Mouse (Mus musculus) intestine, embryonic 16.5 days (tissue): Measurements from ENCODE around the gene Fbxo4. TPM values are rescaled to one million over a fixed set of nuclear protein-coding genes. Genes with fewer than 3 reads are reported as not detected.

Experiments
- ATAC-seq: fragments of 200-750 bp; cut with Nextera tagmentation; 2 replicates; pipeline ENCODE4 v1.8.0; 2017; ENCODE audit warnings: moderate TSS enrichment, moderate library complexity
- H3K27ac ChIP-seq: fragments of 300-500 bp; sonication (generic); 2 replicates; pipeline ENCODE4 v1.5.1; 2014; ENCODE audit warnings: mild to moderate bottlenecking, low read length
- H3K27me3 ChIP-seq: fragments of 300-500 bp; sonication (generic); replicated peaks from 2 replicates; pipeline ENCODE4 v1.6.1; 2014; ENCODE audit warnings: low read length, control low read depth, mixed read lengths; ENCODE audit not compliant: control insufficient read depth, insufficient read depth
- H3K36me3 ChIP-seq: fragments of 300-500 bp; sonication (generic); 2 replicates; pipeline ENCODE4 v1.6.1; 2014; ENCODE audit warnings: low read length, control low read depth; ENCODE audit not compliant: control insufficient read depth, insufficient read depth
- H3K4me1 ChIP-seq: fragments of 300-500 bp; sonication (generic); 2 replicates; pipeline ENCODE4 v1.6.1; 2014; ENCODE audit warnings: low read length, control low read depth, mixed read lengths; ENCODE audit not compliant: control insufficient read depth, insufficient read depth
- H3K4me2 ChIP-seq: fragments of 300-500 bp; sonication (generic); 2 replicates; pipeline ENCODE4 v1.6.1; 2014; ENCODE audit warnings: low read depth, low read length, control low read depth
- H3K4me3 ChIP-seq: fragments of 300-500 bp; sonication (generic); 2 replicates; pipeline ENCODE4 v1.5.1; 2014; ENCODE audit warnings: mild to moderate bottlenecking, low read length
- H3K9ac ChIP-seq: fragments of 300-500 bp; sonication (generic); 2 replicates; pipeline ENCODE4 v1.6.1; 2014; ENCODE audit warnings: low read depth, low read length
- H3K9me3 ChIP-seq: fragments of 300-500 bp; sonication (generic); 2 replicates; pipeline ENCODE4 v1.6.1; 2016; ENCODE audit warnings: low read length, control low read depth; ENCODE audit not compliant: control insufficient read depth
- WGBS: fragments of 180-500 bp; shearing (Covaris S2); extraction: QIAGEN DNeasy Blood & Tissue Kit; methylation state at CpG from one replicate; pipeline ENCODE4 v1.1.7; 2014; 5-methylcytosine and 5-hydroxymethylcytosine counted together
- polyA plus RNA-seq: library from polyadenylated mRNA; unstranded; fragments of >200 nt; fragmentation: Nextera tagmentation; extraction: Ambion mirVana; gene quantifications from 2 replicates; pipeline ENCODE4 v1.2.1, GENCODE M21; 2015

The Fbxo4 gene
- polyA plus RNA-seq, 1 experiment from 2014 or later, result 9.7 TPM

DNA sequence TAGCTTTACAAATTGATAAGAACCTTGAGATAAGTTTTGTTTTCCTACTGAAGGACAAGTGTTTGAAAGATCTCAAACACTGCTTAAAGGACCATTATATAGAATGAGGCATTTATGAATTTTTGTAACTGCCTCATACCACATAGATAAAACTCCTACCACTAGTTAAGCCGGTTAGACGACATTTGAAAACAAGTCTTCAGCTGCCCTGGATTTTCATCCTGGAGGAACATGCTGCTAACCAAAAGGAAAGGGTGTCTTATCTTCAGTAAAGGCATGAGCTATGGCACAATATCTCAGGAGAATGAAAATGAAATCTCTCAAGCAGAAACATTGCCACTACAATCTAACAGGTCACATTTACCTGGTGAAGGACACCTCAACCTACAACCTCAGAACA is 44.4 kb upstream of the Fbxo4 start:
- H3K27me3 ChIP-seq, result no peaks in the 10 kb centered on the region
- ATAC-seq, result no peak
- 72% methylated on average over 2 of the region's 2 CpGs for WGBS

DNA sequence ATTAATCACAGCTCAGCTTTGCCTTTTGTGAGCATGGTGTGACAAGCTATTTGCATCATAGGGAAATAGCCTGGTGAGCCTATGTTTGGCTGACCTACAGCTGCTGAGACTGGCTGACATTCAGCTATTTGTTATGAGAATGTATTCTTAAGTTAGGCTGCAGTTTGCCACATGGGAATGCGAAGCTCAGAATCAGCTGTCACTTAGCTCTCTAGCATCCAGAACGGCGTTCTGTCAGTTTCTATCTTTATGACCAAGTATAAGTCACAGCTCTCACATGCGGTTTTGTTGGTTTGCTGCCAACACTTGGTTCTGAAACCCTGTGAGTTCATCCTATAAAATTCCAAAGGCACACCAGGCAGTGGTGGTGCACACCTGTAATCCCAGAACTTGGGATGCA is 41.3 kb upstream of the Fbxo4 start:
- H3K9me3 ChIP-seq, result no peaks in the 10 kb centered on the region; the same call in 1 of the 2 replicates
- no peaks in the 10 kb centered on the region for H3K36me3 ChIP-seq
- H3K27ac ChIP-seq, result no peak overlapping the region
- no peak for ATAC-seq
- H3K9ac ChIP-seq, result no peak overlapping the region
- no peak overlapping the region for H3K4me2 ChIP-seq
- H3K4me3 ChIP-seq, result no peak overlapping the region
- H3K4me1 ChIP-seq, result peaks cover 2% of the 10 kb centered on the region
- no peaks in the 10 kb centered on the region for H3K27me3 ChIP-seq
- 56% methylated on average over 4 of the region's 4 CpGs for WGBS

More for the DNA sequence above, 44.4 kb upstream of the Fbxo4 start:
- Histone ChIP-seq H3K4me2 (no peak overlapping the region), H3K9me3 (no peaks in the 10 kb centered on the region), H3K4me3 (no peak overlapping the region), H3K4me1 (peaks cover 12% of the 10 kb centered on the region), H3K9ac (no peak overlapping the region), H3K27ac (no peak overlapping the region), H3K36me3 (no peaks in the 10 kb centered on the region)

DNA sequence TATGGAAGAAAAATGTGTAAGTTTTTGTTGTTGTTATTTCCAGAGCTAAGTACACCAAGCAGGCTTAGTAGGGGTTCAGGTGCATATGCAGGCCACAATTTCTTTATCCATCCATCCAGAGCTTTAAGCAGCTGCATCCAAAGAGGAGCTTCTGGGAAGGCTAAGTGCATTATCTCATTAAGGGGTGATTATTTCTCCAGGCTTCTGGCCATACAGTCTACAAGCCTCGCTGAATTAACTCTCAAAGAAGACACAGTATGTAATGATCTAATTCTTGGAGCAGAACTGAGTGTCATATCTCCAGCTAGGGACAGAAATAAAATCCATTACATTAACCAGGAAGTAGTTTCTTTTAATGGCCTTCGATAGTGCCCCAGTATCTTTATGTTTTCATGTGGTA is 34.5 kb upstream of the Fbxo4 start:
- no peaks in the 10 kb centered on the region for H3K36me3 ChIP-seq
- ATAC-seq, result no peak
- no peaks in the 10 kb centered on the region for H3K4me1 ChIP-seq
- H3K9ac ChIP-seq, result no peak overlapping the region
- H3K4me3 ChIP-seq, result no peak overlapping the region
- H3K9me3 ChIP-seq, result no peaks in the 10 kb centered on the region; the same call in 1 of the 2 replicates
- WGBS, result 83% methylated on average over 2 of the region's 2 CpGs
- H3K27ac ChIP-seq, result no peak overlapping the region
- H3K27me3 ChIP-seq, result no peaks in the 10 kb centered on the region
- no peak overlapping the region for H3K4me2 ChIP-seq

DNA sequence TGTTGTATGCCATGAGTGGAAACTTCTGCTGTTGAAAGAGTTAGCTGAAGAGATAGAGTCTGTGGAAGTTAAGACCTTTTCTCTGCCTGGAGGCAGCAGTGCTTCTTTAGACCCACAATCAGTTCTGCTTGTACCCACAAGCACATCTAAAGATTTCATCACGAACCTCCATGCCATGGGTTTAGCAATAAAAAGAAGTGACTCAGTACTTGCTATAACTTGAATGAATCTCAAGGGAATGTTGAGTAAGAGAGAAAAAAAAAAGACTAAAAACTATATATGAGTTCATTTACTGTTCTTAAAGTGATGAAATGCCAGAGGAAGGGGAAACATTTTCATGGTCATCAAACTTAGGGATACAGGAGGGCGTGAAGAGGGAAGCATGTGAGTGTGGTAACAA is 21.2 kb upstream of the Fbxo4 start:
- Histone ChIP-seq H3K9me3 (no peaks in the 10 kb centered on the region), H3K4me2 (no peak overlapping the region), H3K9ac (no peak overlapping the region), H3K27ac (no peak overlapping the region), H3K4me1 (no peaks in the 10 kb centered on the region), H3K4me3 (no peak overlapping the region), H3K27me3 (no peaks in the 10 kb centered on the region), H3K36me3 (no peaks in the 10 kb centered on the region)
- ATAC-seq, result no peak
- WGBS, result 84% methylated on average over 2 of the region's 2 CpGs

DNA sequence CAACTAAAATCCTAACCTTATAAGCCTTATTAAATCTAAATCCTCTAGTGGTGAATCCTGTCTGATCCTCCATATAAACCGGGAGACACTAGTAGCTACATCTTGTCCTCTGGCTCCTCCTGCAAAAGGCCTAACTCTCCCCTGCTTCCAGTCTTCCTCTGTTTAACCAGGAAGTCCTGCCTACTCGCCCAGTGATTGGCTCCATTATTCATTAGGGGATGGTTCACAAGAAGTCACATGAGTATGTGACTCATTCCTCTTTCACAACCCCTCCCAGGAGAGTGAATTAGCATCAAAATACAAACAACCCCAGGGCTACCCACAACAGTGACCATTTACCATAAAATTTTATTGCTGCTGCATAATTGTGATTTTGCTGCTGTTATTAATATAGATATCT is 19.8 kb upstream of the Fbxo4 start:
- Histone ChIP-seq H3K4me2 (no peak overlapping the region), H3K27ac (no peak overlapping the region), H3K4me1 (no peaks in the 10 kb centered on the region), H3K9ac (no peak overlapping the region), H3K36me3 (no peaks in the 10 kb centered on the region), H3K4me3 (no peak overlapping the region), H3K27me3 (no peaks in the 10 kb centered on the region), H3K9me3 (no peaks in the 10 kb centered on the region)
- 64% methylated on average over 2 of the region's 2 CpGs for WGBS
- no peak for ATAC-seq

DNA sequence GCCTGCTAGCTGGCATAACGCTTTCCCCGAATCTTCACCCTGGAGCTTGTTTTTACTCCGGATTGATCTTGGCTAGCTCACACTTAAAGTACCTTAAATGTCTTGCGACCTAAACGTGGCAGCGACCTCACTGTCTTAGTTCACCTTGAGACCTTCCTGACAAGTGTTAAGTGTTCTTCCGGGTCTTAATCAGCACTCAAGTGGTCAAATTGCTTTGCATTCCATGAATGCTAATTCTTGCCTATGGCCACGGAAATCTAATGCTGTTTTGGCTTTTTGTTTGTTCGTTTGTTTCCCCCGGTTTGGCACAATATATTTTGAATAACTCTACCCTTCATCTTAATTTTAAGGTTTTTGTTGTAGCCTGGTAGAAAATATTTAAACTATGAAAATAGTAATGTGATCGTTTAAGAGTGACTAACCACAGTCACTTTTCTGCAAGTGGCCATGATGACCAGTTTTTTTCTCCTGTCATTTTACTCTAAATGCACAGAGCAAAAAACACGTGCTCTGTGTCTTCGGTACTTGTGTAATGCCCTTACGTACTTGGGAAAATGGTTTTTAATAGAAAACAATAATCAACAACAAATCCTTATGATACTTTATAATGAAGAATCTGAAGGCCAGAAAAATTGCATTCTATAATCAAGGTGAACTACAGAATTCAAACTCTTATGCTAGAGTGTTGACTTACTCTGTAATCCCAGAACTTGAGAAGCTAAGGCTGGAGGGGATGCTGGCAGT is 17.1 kb upstream of the Fbxo4 start:
- no peaks in the 10 kb centered on the region for H3K27me3 ChIP-seq
- WGBS, result 18% methylated on average over 14 of the region's 14 CpGs
- peak overlapping the region; percentile 75 for H3K4me2 ChIP-seq
- H3K27ac ChIP-seq, result peak overlapping the region; percentile 91
- H3K9me3 ChIP-seq, result no peaks in the 10 kb centered on the region
- peak overlapping the region; percentile 56 for H3K4me3 ChIP-seq
- peak; percentile 32 for ATAC-seq
- 0 out of 2 replicates have a peak, but pooled peaks cover 3% of the 10 kb centered on the region for H3K36me3 ChIP-seq
- no peaks in the 10 kb centered on the region for H3K4me1 ChIP-seq
- peak overlapping the region; percentile 70 for H3K9ac ChIP-seq

DNA sequence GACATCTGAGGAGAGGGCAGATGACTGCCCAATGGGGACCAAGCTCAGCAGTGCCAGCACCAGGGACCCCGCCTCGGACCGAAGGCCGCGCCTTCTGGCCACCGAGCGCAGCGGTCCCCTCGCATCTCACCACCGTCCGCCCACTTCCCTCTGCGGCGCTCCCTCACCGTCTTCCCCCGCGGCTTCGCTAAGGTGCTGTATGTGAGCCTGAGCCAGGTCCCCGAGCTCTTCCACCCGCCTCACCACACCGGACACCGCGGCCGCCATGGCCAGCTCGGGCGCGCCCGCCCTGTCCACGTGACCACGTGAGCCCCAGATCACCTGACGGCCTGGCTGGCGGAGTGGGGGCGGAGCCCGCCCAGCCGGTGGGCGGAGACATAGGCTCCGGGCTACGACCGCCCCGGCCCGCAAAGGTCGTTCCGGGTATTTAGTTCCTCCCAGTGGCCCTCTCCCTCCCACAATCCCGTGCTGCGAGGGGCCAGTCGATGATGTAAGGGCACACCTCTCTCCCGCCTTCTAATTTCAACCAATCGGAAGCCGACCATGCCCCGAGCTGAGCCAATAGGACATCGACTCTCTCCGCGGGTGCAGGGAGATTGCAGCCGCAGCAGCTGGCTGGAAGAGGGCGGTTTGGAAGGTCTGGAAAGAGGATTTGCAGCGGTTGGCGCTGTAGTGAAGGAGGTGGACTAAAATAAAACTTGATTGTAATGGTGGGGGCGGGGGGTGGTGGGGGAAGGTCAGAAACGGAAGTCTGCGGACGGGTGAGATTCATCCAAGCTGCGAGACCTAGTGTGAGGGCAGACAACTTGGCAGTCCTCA is 16.3 kb upstream of the Fbxo4 start, which contains the start of gene AW549877:
TSS of gene AW549877 (minus strand) at position 297 of the 819 bp plus-strand sequence.
- peak; percentile 99 for ATAC-seq
- Histone ChIP-seq H3K4me3 (peak within 1 kb of the TSS; percentile 86), H3K27me3 (no peaks in the 10 kb centered on the region), H3K36me3 (0 out of 2 replicates have a peak, but pooled peaks cover 5% of the 10 kb centered on the region), H3K9ac (peak within 1 kb of the TSS; percentile 90), H3K27ac (peak within 1 kb of the TSS; percentile 96), H3K4me2 (peak within 1 kb of the TSS; percentile 75), H3K9me3 (no peaks in the 10 kb centered on the region), H3K4me1 (no peaks in the 10 kb centered on the region)
- WGBS, result under 1% methylated on average over 61 of the region's 61 CpGs

DNA sequence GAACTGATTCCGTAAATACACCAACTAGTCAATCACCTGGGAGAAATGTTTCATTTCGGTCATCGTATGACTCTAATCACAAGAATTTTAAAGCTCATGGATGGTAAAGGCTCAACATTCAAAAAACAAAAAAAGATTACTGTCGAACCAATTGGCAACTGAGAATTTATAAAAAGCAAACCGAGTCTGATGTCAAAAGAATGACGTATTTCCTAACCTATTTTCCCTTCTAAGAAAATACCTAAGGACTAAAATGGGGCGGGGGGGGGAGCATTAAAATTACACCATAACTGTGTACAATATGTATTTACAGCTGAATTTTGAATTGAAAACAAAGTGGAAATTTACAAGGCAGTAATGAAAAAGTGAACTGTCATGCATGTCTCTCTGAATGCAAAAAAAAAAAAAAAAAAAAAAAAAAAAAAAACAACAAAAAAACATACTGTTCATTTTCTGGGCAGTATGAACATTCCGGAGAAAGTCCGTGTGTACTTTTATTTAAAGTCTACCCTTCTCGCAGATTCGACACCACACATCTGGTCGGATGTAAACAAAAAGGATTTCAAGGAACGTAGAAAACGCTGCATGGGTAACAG is 15.6 kb upstream of the Fbxo4 start:
- no peak for ATAC-seq
- H3K27me3 ChIP-seq, result no peaks in the 10 kb centered on the region
- peaks cover 10% of the 10 kb centered on the region; the same call in 1 of the 2 replicates for H3K36me3 ChIP-seq
- H3K9ac ChIP-seq, result peak overlapping the region; percentile 90
- H3K4me2 ChIP-seq, result peak overlapping the region; percentile 45
- WGBS, result 25% methylated on average over 14 of the region's 14 CpGs
- peak overlapping the region; percentile 96 for H3K27ac ChIP-seq
- H3K9me3 ChIP-seq, result no peaks in the 10 kb centered on the region
- peak overlapping the region; percentile 86 for H3K4me3 ChIP-seq
- H3K4me1 ChIP-seq, result no peaks in the 10 kb centered on the region

DNA sequence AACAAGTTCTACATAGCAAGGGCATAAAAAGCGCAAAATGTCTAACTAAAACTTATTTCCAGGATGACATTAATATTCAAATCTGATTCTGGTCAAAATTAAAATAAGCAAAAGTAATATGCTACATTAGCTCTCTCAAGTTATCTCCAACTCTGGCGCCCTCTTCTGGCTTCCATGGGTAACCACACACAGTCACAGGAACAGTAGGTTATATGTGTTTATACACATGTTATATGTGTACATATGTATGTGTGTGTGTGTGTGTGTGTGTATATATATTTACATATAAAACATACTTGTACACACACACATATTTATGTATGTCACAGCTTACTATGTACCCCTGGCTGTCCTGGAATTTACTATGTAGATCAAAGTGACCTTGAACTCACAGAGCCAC is 8.6 kb upstream of the Fbxo4 start:
- Histone ChIP-seq H3K36me3 (peaks cover 16% of the 10 kb centered on the region), H3K27me3 (no peaks in the 10 kb centered on the region), H3K4me2 (no peak overlapping the region), H3K9ac (no peak overlapping the region), H3K4me1 (no peaks in the 10 kb centered on the region), H3K9me3 (no peaks in the 10 kb centered on the region), H3K4me3 (no peak overlapping the region), H3K27ac (no peak overlapping the region)
- WGBS, result 68% methylated on average over 2 of the region's 2 CpGs
- ATAC-seq, result no peak
